Mouse (Mus musculus) neural tube, embryonic 13.5 days (tissue): Measurements from ENCODE around the gene Lamp1. TPM values are rescaled to one million over a fixed set of nuclear protein-coding genes. Genes with fewer than 3 reads are reported as not detected.

Source experiments
- ATAC-seq: fragments of 200-750 bp; cut with Nextera tagmentation; 2 replicates; pipeline ENCODE4 v1.8.0; 2017; ENCODE audit warnings: low read depth, mild to moderate bottlenecking, moderate TSS enrichment, moderate library complexity
- H3K27ac ChIP-seq: fragments of 300-500 bp; sonication (generic); replicated peaks from 2 replicates; pipeline ENCODE4 v1.5.1; 2015; ENCODE audit warnings: moderate library complexity, mild to moderate bottlenecking, inconsistent platforms
- H3K27me3 ChIP-seq: fragments of 300-500 bp; sonication (generic); 2 replicates; pipeline ENCODE4 v1.6.1; 2015; ENCODE audit warnings: mild to moderate bottlenecking, inconsistent platforms
- H3K36me3 ChIP-seq: fragments of 300-500 bp; sonication (generic); 2 replicates; pipeline ENCODE4 v1.6.1; 2015; ENCODE audit warnings: mild to moderate bottlenecking, inconsistent platforms
- H3K4me1 ChIP-seq: fragments of 300-500 bp; sonication (generic); replicated peaks from 2 replicates; pipeline ENCODE4 v1.6.1; 2015; ENCODE audit warnings: inconsistent platforms
- H3K4me2 ChIP-seq: fragments of 300-500 bp; sonication (generic); 2 replicates; pipeline ENCODE4 v1.6.1; 2015; ENCODE audit warnings: inconsistent platforms, mild to moderate bottlenecking, moderate library complexity
- H3K4me3 ChIP-seq: fragments of 300-500 bp; sonication (generic); 2 replicates; pipeline ENCODE4 v1.5.1; 2015; ENCODE audit warnings: mild to moderate bottlenecking, inconsistent platforms
- H3K9ac ChIP-seq: fragments of 300-500 bp; sonication (generic); 2 replicates; pipeline ENCODE4 v1.6.1; 2015; ENCODE audit warnings: moderate library complexity, mild to moderate bottlenecking, inconsistent platforms
- H3K9me3 ChIP-seq: fragments of 300-500 bp; sonication (generic); 2 replicates; pipeline ENCODE4 v1.6.1; 2016; ENCODE audit warnings: inconsistent platforms
- WGBS: fragments of 180-500 bp; shearing (Covaris S2); methylation state at CpG from one replicate; pipeline ENCODE4 v1.1.7; 2015; 5-methylcytosine and 5-hydroxymethylcytosine counted together
- polyA plus RNA-seq: library from polyadenylated mRNA; unstranded; fragments of >200 nt; fragmentation: Nextera tagmentation; extraction: Ambion mirVana; gene quantifications from 2 replicates; pipeline ENCODE4 v1.2.1, GENCODE M21; 2015

Lamp1 gene
- polyA plus RNA-seq, 1 experiment from 2014 or later = 281 TPM

DNA sequence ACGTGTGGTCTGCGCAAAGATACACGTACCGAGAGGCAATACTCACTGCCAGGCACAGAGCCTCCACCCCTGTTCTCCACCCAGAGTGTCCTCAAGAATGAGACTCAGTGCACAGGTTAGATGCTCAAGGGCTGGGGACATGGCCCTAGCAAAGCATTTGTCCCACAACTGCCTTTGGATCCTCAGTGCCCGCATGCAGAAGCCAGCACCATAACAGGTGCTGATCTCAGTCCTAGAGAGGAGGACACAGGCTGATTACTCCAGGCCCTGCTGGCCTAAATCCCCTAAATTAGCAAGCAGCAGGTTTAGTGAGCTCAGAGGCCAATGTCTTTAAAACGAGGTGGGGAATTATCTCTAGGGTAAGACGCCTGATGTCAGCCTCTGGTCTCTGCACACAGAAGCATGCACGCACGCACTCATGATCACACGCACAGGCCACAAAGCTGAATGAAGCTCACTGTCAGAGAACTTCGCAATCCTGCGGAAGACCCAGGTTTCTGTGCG lies 29.1 kb downstream of the Lamp1 start:
- Histone ChIP-seq H3K36me3 (0 out of 2 replicates have a peak, but pooled peaks cover 3% of the 10 kb centered on the region), H3K4me1 (no peaks in the 10 kb centered on the region), H3K27me3 (no peaks in the 10 kb centered on the region), H3K9me3 (no peaks in the 10 kb centered on the region), H3K4me3 (no peak overlapping the region), H3K4me2 (no peak overlapping the region), H3K27ac (no peak overlapping the region), H3K9ac (no peak overlapping the region)
- WGBS = 91% methylated on average over 13 of the region's 13 CpGs
- no peak for ATAC-seq

DNA sequence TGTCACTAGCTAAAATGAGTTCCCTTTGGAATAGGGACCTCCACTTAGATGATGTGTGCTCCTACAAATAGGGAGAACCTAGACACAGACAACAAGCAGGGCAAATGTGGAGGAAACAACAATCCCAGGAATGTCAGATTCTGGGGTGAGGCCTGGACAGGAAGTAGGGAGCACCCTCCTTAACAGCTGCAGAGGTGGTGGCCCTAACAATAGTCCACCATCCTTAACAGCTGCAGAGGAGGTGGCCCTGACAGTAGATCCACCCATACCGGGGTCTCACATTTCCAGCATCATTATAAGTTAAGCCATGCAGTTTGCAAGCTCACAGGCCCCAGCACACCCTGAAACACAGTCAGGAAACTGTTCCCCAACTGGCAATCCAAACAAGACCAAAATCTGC lies 29.9 kb downstream of the Lamp1 start:
- no peak for ATAC-seq
- H3K9ac ChIP-seq = no peak overlapping the region
- H3K36me3 ChIP-seq = 0 out of 2 replicates have a peak, but pooled peaks cover 3% of the 10 kb centered on the region
- no peaks in the 10 kb centered on the region for H3K4me1 ChIP-seq
- H3K4me3 ChIP-seq = no peak overlapping the region
- H3K27ac ChIP-seq = no peak overlapping the region
- no peak overlapping the region for H3K4me2 ChIP-seq
- 89% methylated on average over 1 of the region's 1 CpGs for WGBS
- no peaks in the 10 kb centered on the region for H3K27me3 ChIP-seq
- H3K9me3 ChIP-seq = no peaks in the 10 kb centered on the region

DNA sequence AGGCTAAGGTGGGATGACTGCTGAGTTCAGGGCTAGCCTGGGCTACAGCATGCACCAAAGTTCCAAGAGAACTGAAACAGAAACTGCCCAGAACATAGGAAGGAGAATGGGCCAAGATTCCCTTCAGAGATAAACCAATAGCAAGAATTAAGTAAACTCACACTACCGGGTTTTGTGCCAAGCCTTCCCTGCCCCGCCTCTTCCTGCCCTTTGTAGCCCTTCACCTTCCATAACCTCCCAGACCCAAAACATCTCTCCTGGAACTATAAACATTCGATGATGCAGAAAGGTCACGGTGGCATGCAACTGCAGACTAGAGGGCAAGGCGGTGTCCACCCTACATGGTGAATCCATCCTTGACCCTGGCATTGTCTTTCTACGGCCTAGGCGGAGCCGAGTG lies 31.3 kb downstream of the Lamp1 start:
- 85% methylated on average over 8 of the region's 8 CpGs for WGBS

DNA sequence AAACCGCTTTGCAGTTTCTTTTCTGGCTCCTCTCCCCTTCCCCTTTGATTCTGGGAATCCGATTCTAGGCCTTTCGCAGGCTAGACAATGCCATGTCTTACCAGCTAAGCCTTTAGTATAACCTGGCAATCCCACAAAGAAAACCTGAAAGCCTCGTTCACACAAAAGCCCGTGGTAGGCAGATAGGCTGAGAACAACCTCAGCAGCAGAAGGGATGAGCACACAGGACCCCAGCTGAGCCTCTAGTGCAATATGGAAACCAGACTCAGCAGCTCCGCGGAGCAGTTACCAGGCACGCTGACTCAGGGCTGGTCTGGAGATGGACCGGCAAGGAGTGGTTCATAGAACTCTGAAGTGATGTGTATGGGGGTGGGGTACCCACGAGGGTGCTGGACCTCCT lies 35.9 kb downstream of the Lamp1 start:
- H3K4me2 ChIP-seq = no peak overlapping the region
- H3K9me3 ChIP-seq = no peaks in the 10 kb centered on the region
- no peak for ATAC-seq
- 45% methylated on average over 10 of the region's 10 CpGs for WGBS
- H3K4me1 ChIP-seq = peaks cover 3% of the 10 kb centered on the region; the same call in 1 of the 2 replicates
- no peak overlapping the region for H3K9ac ChIP-seq
- H3K27me3 ChIP-seq = peaks cover 5% of the 10 kb centered on the region; the same call in 1 of the 2 replicates
- no peaks in the 10 kb centered on the region for H3K36me3 ChIP-seq
- no peak overlapping the region for H3K4me3 ChIP-seq
- H3K27ac ChIP-seq = no peak overlapping the region

More for the DNA sequence above, 31.3 kb downstream of the Lamp1 start:
- no peaks in the 10 kb centered on the region for H3K4me1 ChIP-seq
- no peak overlapping the region for H3K27ac ChIP-seq
- H3K27me3 ChIP-seq = no peaks in the 10 kb centered on the region
- no peak overlapping the region for H3K9ac ChIP-seq
- 0 out of 2 replicates have a peak, but pooled peaks cover 3% of the 10 kb centered on the region for H3K36me3 ChIP-seq
- H3K4me2 ChIP-seq = no peak overlapping the region
- H3K4me3 ChIP-seq = no peak overlapping the region
- no peak for ATAC-seq
- no peaks in the 10 kb centered on the region for H3K9me3 ChIP-seq

- peaks cover 27% of the 10 kb centered on the region for H3K27me3 ChIP-seq
- peaks cover 12% of the 10 kb centered on the region for H3K4me1 ChIP-seq
- H3K36me3 ChIP-seq = no peaks in the 10 kb centered on the region
- ATAC-seq = no peak
- no peak overlapping the region for H3K9ac ChIP-seq
- H3K9me3 ChIP-seq = no peaks in the 10 kb centered on the region
- H3K4me2 ChIP-seq = no peak overlapping the region
- WGBS = 83% methylated on average over 5 of the region's 5 CpGs
- H3K4me3 ChIP-seq = no peak overlapping the region
- no peak overlapping the region for H3K27ac ChIP-seq
Measured at GRCm38 (mm10) chr8:13197493-13197892, 38.5 kb downstream of the Lamp1 start.

DNA sequence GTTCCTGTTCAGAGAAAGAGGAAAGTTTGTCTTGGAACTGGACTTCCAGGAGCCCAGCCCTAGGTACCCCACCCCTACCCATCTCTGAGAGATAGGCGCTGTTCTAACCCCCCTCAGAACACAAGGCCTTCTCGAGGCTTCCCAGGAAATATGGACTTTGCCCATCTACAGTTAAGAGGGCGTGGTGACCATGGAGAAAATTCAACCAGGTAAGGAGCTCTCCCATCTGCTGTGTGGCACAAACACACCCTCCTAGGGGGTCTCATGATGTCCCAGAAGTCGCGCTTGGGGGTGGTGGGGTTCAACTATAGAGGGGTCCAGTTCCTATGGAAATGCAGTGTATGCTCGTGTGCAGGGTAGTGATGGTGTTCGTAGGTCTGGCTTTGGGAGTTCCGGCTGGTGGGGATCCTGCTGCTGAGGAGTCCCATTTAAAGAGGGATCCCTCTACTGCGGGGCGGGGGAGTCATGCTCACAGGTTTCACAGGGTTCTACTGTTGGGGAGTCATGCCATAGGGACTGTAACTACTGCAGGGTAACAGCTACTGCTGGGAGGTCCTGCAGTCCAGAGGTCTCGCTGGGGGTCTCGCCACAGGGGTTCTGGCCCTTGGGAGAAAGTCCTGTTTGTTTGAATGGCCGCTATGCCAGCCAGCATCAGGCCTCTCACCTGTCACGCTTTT lies 40.6 kb downstream of the Lamp1 start:
- WGBS = 28% methylated on average over 14 of the region's 14 CpGs
- 0 out of 2 replicates have a peak, but pooled peaks have one; percentile 4 for ATAC-seq
- Histone ChIP-seq H3K9me3 (no peaks in the 10 kb centered on the region), H3K4me3 (peak overlapping the region; percentile 59), H3K27ac (no peak overlapping the region), H3K9ac (peak overlapping the region; percentile 77), H3K4me2 (peak overlapping the region; percentile 79), H3K4me1 (peaks cover 12% of the 10 kb centered on the region), H3K36me3 (no peaks in the 10 kb centered on the region), H3K27me3 (peaks cover 37% of the 10 kb centered on the region)

DNA sequence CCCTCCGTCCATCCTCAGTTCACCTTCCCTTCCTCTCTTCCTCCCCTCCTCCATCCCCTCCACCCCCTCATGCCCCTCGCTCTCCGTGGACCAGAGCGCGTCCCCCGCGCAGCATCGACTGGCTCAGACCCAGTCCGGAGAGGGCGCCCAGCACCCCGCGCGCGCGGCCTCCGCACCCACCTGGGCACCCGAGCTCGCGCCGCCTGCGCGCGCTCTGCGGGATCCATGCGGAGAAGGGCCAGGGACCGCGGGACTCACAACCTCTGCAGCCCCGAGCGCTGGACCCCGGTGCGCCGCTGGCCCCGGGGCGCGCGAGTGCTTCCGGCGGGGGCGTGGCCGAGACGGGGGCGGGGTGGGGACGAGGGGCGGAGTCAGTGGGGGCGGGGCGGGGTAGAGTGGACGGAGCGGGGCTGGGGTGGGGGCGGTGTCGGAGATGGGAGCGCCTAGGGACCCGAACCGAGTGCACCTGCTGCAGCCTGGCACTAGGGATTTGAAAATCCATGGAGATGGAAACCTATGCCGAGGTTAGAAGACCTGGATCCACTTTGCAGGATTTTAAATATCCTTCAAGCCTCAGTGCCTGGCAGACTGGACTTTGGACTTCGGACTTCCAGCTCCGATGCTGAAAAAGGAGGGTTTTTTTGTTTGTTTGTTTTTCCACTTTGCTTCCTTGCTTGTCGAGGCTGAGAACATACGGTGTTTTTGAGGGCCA lies 41.5 kb downstream of the Lamp1 start, which contains the start of gene Grtp1:
Gene Grtp1 (minus strand): TSS at position 320 of the 712 bp plus-strand sequence.
- no peaks in the 10 kb centered on the region for H3K36me3 ChIP-seq
- peak; percentile 76 for ATAC-seq
- no peaks in the 10 kb centered on the region for H3K9me3 ChIP-seq
- 1% methylated on average over 57 of the region's 58 CpGs for WGBS
- H3K4me3 ChIP-seq = peak within 1 kb of the TSS; percentile 59
- H3K4me2 ChIP-seq = peak within 1 kb of the TSS; percentile 79
- peaks cover 37% of the 10 kb centered on the region for H3K27me3 ChIP-seq
- no peak within 1 kb of the TSS for H3K27ac ChIP-seq
- peak within 1 kb of the TSS; percentile 77 for H3K9ac ChIP-seq
- peaks cover 12% of the 10 kb centered on the region for H3K4me1 ChIP-seq

DNA sequence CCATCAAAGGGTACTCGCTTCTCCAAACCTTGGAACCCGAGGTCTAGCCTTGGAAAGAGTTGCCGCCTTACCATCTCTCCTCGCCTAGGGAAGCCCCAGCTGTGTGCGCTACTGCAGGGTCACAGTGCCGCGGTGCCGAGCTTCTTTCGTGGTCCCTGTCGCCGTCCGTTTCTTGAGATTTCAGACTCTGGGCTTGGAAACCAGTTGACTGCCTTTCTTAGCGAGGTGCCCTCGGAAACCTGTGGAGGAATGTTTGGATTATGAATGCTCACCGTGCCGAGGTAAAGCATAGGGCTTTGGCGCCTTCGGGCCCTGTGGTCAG lies 42.0 kb downstream of the Lamp1 start:
- peak; percentile 48; the same call in 1 of the 2 replicates for ATAC-seq
- H3K4me3 ChIP-seq = peak overlapping the region; percentile 59
- H3K9ac ChIP-seq = 0 out of 2 replicates have a peak overlapping the region, but pooled peaks have one; percentile 77
- H3K36me3 ChIP-seq = no peaks in the 10 kb centered on the region
- peak overlapping the region; percentile 79 for H3K4me2 ChIP-seq
- peaks cover 37% of the 10 kb centered on the region for H3K27me3 ChIP-seq
- no peaks in the 10 kb centered on the region for H3K9me3 ChIP-seq
- H3K27ac ChIP-seq = no peak overlapping the region
- WGBS = 2% methylated on average over 18 of the region's 18 CpGs
- H3K4me1 ChIP-seq = peaks cover 12% of the 10 kb centered on the region

- WGBS = 45% methylated on average over 3 of the region's 3 CpGs
- no peak overlapping the region for H3K4me2 ChIP-seq
- no peaks in the 10 kb centered on the region for H3K36me3 ChIP-seq
- H3K4me1 ChIP-seq = peaks cover 12% of the 10 kb centered on the region
- H3K27me3 ChIP-seq = peaks cover 37% of the 10 kb centered on the region
- no peak overlapping the region for H3K27ac ChIP-seq
- no peak overlapping the region for H3K4me3 ChIP-seq
- no peak for ATAC-seq
- H3K9ac ChIP-seq = no peak overlapping the region
- H3K9me3 ChIP-seq = no peaks in the 10 kb centered on the region
Measured at GRCm38 (mm10) chr8:13202041-13202440, 43.1 kb downstream of the Lamp1 start.

DNA sequence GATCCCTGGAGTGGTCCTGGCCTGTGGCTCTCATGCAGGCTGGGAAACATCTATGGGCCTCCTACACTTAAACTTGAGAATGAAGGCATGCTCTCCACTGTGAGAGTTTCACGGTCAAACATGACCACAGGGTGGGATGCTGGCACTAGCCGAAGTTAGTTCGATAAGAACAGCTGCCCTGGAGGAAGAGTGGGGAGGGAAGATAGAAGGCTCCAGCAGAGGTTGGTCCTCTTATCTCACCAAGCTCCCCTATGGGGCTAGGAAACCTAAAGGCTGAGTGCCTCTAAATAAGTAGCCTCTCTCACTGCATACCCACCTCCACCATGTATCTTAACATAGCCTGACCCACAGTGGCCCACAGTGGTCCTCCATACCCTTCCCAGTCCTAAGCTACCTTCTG lies 43.8 kb downstream of the Lamp1 start:
- Histone ChIP-seq H3K4me1 (peaks cover 12% of the 10 kb centered on the region), H3K9me3 (no peaks in the 10 kb centered on the region), H3K36me3 (no peaks in the 10 kb centered on the region), H3K27me3 (peaks cover 37% of the 10 kb centered on the region), H3K9ac (no peak overlapping the region), H3K27ac (no peak overlapping the region), H3K4me2 (no peak overlapping the region), H3K4me3 (no peak overlapping the region)
- 88% methylated on average over 3 of the region's 3 CpGs for WGBS
- no peak for ATAC-seq

DNA sequence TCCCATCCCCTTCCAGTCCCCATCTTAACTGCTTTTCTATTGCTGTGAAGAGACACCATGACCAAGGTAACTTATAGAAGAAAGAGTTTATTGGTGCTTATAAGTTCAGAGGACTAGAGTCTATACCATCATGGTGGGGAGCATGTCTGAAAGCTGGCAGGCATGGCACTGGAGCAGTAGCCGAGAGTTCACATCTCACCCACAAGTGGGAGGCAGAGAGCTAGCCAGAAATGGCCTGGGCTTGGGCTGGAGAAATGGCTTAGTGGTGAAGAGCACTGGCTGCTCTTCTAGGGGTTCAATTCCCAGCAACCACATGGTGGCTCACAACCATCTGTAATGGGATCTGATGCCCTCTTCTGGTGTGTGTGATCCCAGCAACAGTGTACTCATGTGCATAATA lies 44.5 kb downstream of the Lamp1 start:
- 60% methylated on average over 1 of the region's 1 CpGs for WGBS
- H3K9ac ChIP-seq = no peak overlapping the region
- H3K27ac ChIP-seq = no peak overlapping the region
- H3K4me1 ChIP-seq = peaks cover 12% of the 10 kb centered on the region
- H3K27me3 ChIP-seq = peaks cover 37% of the 10 kb centered on the region
- H3K4me2 ChIP-seq = no peak overlapping the region
- no peak for ATAC-seq
- H3K4me3 ChIP-seq = no peak overlapping the region
- no peaks in the 10 kb centered on the region for H3K9me3 ChIP-seq
- H3K36me3 ChIP-seq = no peaks in the 10 kb centered on the region

DNA sequence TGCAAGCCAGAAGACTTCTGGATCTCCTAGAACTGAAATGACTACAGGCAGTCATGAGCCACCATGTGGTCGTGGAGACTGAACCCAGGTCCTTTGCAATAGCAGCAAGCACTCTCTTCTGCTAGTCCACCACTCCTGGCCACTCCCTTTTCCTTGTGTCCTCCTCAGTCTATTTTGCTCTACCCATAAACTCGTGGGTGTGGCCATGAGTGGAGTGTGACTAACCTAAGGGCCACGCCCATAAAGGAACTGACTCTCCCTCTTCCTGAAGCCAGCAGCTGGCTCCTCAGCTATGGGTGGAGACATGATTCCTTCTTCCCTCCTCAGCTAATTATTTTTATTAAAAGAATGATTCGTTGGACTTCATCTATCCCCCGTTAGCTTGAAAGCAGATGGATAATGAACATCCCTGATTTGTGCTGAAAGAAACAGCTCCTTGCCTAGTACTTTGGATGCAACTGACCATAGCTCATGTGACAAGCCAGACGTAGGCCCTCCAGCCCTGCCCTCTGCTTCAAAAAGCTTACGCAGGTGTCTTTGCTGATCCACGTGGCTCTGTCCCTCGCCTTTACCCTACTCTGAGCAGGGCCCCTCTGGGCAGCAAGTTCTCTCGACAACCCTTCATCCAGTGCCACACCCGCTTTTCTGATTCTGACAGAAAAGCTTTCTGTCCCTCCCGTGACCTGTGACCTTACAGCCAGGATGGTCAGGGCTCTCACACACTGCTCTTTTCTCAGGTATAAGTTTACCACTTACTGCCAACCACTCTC lies 45.6 kb downstream of the Lamp1 start:
- Histone ChIP-seq H3K9me3 (no peaks in the 10 kb centered on the region), H3K4me2 (no peak overlapping the region), H3K4me3 (no peak overlapping the region), H3K27me3 (peaks cover 35% of the 10 kb centered on the region), H3K9ac (no peak overlapping the region), H3K36me3 (no peaks in the 10 kb centered on the region), H3K4me1 (peaks cover 12% of the 10 kb centered on the region), H3K27ac (no peak overlapping the region)
- ATAC-seq = no peak
- 73% methylated on average over 12 of the region's 12 CpGs for WGBS
